Mouse (Mus musculus): ENCODE data around the gene Dut. TPM values are rescaled to one million over a fixed set of nuclear protein-coding genes. Genes with fewer than 3 reads are reported as not detected.

Gene Dut
- polyA plus RNA-seq, 1 experiment from 2014 or later, result 150 TPM

DNA sequence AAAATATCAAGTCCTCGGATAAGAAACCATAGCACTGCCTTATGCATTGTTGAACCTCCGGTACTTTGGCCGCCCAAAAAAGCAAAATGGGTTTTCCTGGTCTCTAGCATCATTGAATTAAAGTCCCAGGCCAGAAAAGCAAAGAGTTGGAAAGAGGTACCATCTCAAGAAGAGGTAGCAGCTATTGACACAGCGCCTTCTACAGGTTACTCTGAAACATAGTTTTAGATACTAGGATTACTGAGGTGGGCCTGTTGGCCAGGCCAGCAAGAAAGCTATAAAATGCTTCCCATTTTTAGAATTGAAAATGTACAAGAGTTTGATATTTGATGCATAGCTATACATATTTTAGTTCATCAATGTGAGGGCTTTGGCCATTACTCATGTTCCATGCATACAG is 2.9 kb downstream of the Dut start:
- H3K27ac ChIP-seq (ENCODE audit: low read length), result no peak overlapping the region
- H3K4me1 ChIP-seq (ENCODE audit: control insufficient read depth, insufficient read depth, low read length), result peaks cover 16% of the 10 kb centered on the region
- H3K36me3 ChIP-seq (ENCODE audit: control insufficient read depth, insufficient read depth), result peaks cover 38% of the 10 kb centered on the region
- no peak for ATAC-seq (replicated peaks; ENCODE audit: extremely low read depth, insufficient read depth, low FRiP score)
- 0 out of 2 replicates have a peak, but pooled peaks cover 2% of the 10 kb centered on the region for H3K9me3 ChIP-seq (replicated peaks; ENCODE audit: control insufficient read depth, low read length)
- no peak overlapping the region for H3K4me2 ChIP-seq (ENCODE audit: low read depth, low read length)
- H3K9ac ChIP-seq (ENCODE audit: low read length), result no peak overlapping the region
- WGBS, result 92% methylated on average over 4 of the region's 4 CpGs
- H3K27me3 ChIP-seq (ENCODE audit: control insufficient read depth, insufficient read depth, low read length), result no peaks in the 10 kb centered on the region
- no peak overlapping the region for H3K4me3 ChIP-seq (ENCODE audit: low read length)

DNA sequence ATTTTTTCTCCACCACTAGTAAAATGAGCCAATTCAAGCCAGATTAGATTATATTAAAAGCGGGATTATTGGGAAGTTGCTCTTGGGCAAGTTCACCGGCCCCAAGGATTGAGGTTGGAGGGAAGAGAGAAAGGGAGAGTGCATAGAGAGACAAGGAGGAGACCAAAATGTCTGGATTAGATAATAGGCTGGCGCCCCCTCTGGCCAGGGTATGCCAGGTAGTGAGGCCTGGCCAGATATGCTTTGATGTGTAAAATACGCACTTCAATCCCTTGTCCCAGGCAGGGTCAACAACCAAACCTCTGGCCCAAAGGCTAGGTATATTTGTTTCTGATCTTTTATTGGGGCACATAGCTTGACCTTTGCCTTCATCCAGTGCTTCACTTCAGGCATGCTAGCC is 4.8 kb downstream of the Dut start:
- no peak for ATAC-seq (replicated peaks; ENCODE audit: extremely low read depth, insufficient read depth, low FRiP score)
- H3K9me3 ChIP-seq (replicated peaks; ENCODE audit: control insufficient read depth, low read length), result 0 out of 2 replicates have a peak, but pooled peaks cover 2% of the 10 kb centered on the region
- H3K4me2 ChIP-seq (ENCODE audit: low read depth, low read length), result no peak overlapping the region
- peaks cover 40% of the 10 kb centered on the region for H3K36me3 ChIP-seq (ENCODE audit: control insufficient read depth, insufficient read depth)
- H3K9ac ChIP-seq (ENCODE audit: low read length), result no peak overlapping the region
- no peak overlapping the region for H3K4me3 ChIP-seq (ENCODE audit: low read length)
- peaks cover 13% of the 10 kb centered on the region for H3K4me1 ChIP-seq (ENCODE audit: control insufficient read depth, insufficient read depth, low read length)
- 91% methylated on average over 4 of the region's 4 CpGs for WGBS
- no peak overlapping the region for H3K27ac ChIP-seq (ENCODE audit: low read length)
- H3K27me3 ChIP-seq (ENCODE audit: control insufficient read depth, insufficient read depth, low read length), result no peaks in the 10 kb centered on the region

DNA sequence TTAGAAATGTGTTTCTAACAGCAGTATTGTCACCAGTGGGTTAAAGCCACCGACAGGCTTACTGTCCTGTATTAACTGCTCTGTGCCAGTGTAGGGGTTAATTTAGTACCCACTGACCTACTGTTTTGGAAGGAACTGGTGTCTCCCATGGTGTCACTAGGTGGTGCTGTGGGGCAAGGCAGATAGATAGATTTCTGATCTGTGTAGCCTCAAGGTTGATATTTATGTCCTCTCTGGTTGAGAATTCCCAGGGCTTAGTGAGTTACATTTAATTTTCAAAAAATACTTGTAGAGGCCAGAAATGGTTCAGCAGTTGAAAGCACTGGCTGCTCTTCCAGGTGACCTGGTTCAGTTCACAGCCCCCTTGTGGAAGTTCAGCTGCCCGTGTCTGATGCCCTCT is 5.3 kb downstream of the Dut start:
- peaks cover 44% of the 10 kb centered on the region for H3K36me3 ChIP-seq (ENCODE audit: control insufficient read depth, insufficient read depth)
- H3K9me3 ChIP-seq (replicated peaks; ENCODE audit: control insufficient read depth, low read length), result 0 out of 2 replicates have a peak, but pooled peaks cover 2% of the 10 kb centered on the region
- no peaks in the 10 kb centered on the region for H3K27me3 ChIP-seq (ENCODE audit: control insufficient read depth, insufficient read depth, low read length)
- H3K27ac ChIP-seq (ENCODE audit: low read length), result no peak overlapping the region
- H3K4me2 ChIP-seq (ENCODE audit: low read depth, low read length), result no peak overlapping the region
- peaks cover 13% of the 10 kb centered on the region for H3K4me1 ChIP-seq (ENCODE audit: control insufficient read depth, insufficient read depth, low read length)
- H3K9ac ChIP-seq (ENCODE audit: low read length), result no peak overlapping the region
- WGBS, result 60% methylated on average over 2 of the region's 2 CpGs
- no peak for ATAC-seq (replicated peaks; ENCODE audit: extremely low read depth, insufficient read depth, low FRiP score)
- H3K4me3 ChIP-seq (ENCODE audit: low read length), result no peak overlapping the region

DNA sequence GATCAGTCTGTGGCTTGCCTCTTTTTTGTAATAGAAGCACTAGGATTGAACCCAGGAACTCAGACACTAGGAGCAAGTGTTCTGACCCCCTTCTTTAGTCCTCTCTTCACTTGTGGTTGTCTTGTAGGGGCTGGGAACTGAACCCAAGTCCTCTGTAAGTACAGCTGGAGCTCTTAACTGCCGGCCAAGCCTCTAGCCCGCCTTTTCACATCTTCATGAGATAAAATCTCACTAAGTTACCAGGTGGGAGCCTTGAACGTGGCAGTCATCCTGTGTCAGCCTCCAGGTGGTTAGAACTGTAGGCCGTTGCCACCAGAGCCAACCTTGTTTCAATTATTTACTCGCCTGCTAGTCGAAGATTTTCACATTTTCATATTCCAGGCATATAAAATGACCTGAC is 6.7 kb downstream of the Dut start:
- Histone ChIP-seq H3K9ac (ENCODE audit: low read length) (no peak overlapping the region), H3K9me3 (replicated peaks; ENCODE audit: control insufficient read depth, low read length) (0 out of 2 replicates have a peak, but pooled peaks cover 2% of the 10 kb centered on the region), H3K27ac (ENCODE audit: low read length) (no peak overlapping the region), H3K36me3 (ENCODE audit: control insufficient read depth, insufficient read depth) (peaks cover 53% of the 10 kb centered on the region), H3K4me2 (ENCODE audit: low read depth, low read length) (no peak overlapping the region), H3K27me3 (ENCODE audit: control insufficient read depth, insufficient read depth, low read length) (no peaks in the 10 kb centered on the region), H3K4me3 (ENCODE audit: low read length) (no peak overlapping the region), H3K4me1 (ENCODE audit: control insufficient read depth, insufficient read depth, low read length) (peaks cover 8% of the 10 kb centered on the region)
- 90% methylated on average over 6 of the region's 6 CpGs for WGBS
- ATAC-seq (replicated peaks; ENCODE audit: extremely low read depth, insufficient read depth, low FRiP score), result no peak

DNA sequence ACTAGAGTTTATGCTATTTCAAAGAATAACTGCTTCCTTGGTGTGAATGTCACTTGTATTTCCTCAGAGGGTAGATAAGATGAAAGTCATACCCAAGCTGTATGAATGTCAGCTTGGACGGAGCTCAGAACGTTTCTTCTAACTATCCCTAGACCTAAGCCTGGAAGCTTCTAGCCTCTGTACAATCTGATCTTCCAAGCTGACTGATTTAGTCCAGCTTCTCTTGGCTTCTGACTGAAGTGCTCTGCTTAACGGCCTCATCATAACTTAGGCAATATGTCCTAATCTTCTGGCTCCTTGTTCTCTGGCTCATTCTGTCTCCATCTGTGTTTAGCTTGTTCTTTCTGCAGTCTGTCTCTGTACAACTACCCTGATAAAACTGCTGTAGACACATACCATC is 7.6 kb downstream of the Dut start:
- 0 out of 2 replicates have a peak, but pooled peaks cover 2% of the 10 kb centered on the region for H3K4me1 ChIP-seq (ENCODE audit: control insufficient read depth, insufficient read depth, low read length)
- H3K4me2 ChIP-seq (ENCODE audit: low read depth, low read length), result no peak overlapping the region
- no peak overlapping the region for H3K4me3 ChIP-seq (ENCODE audit: low read length)
- H3K9me3 ChIP-seq (replicated peaks; ENCODE audit: control insufficient read depth, low read length), result 0 out of 2 replicates have a peak, but pooled peaks cover 2% of the 10 kb centered on the region
- H3K9ac ChIP-seq (ENCODE audit: low read length), result no peak overlapping the region
- ATAC-seq (replicated peaks; ENCODE audit: extremely low read depth, insufficient read depth, low FRiP score), result no peak
- H3K27me3 ChIP-seq (ENCODE audit: control insufficient read depth, insufficient read depth, low read length), result no peaks in the 10 kb centered on the region
- no peak overlapping the region for H3K27ac ChIP-seq (ENCODE audit: low read length)
- H3K36me3 ChIP-seq (ENCODE audit: control insufficient read depth, insufficient read depth), result peaks cover 53% of the 10 kb centered on the region
- WGBS, result 74% methylated on average over 3 of the region's 3 CpGs

DNA sequence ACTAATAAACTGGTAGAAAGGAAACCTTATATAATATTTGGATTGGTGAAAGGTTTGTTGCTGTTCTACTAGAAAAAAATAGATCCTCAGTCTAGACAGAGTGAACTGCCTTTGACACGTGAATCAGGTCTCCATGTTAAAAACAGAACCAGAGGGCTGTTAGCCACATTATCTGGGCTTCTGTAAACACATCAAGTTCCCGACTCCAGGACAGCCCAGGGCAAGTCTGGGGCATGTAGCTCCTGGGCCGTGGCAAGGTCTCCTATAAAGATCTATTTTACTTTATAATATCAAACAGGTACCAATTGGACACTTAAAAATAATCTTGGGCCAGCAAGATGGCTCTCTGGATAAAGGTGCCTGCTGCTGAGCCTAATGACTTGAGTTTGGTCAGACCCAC is 8.9 kb downstream of the Dut start:
- WGBS, result 51% methylated on average over 3 of the region's 3 CpGs
- Histone ChIP-seq H3K27ac (ENCODE audit: low read length) (no peak overlapping the region), H3K9me3 (replicated peaks; ENCODE audit: control insufficient read depth, low read length) (0 out of 2 replicates have a peak, but pooled peaks cover 2% of the 10 kb centered on the region), H3K4me1 (ENCODE audit: control insufficient read depth, insufficient read depth, low read length) (0 out of 2 replicates have a peak, but pooled peaks cover 2% of the 10 kb centered on the region), H3K36me3 (ENCODE audit: control insufficient read depth, insufficient read depth) (peaks cover 46% of the 10 kb centered on the region), H3K4me2 (ENCODE audit: low read depth, low read length) (no peak overlapping the region), H3K4me3 (ENCODE audit: low read length) (no peak overlapping the region), H3K27me3 (ENCODE audit: control insufficient read depth, insufficient read depth, low read length) (no peaks in the 10 kb centered on the region), H3K9ac (ENCODE audit: low read length) (no peak overlapping the region)
- ATAC-seq (replicated peaks; ENCODE audit: extremely low read depth, insufficient read depth, low FRiP score), result no peak

DNA sequence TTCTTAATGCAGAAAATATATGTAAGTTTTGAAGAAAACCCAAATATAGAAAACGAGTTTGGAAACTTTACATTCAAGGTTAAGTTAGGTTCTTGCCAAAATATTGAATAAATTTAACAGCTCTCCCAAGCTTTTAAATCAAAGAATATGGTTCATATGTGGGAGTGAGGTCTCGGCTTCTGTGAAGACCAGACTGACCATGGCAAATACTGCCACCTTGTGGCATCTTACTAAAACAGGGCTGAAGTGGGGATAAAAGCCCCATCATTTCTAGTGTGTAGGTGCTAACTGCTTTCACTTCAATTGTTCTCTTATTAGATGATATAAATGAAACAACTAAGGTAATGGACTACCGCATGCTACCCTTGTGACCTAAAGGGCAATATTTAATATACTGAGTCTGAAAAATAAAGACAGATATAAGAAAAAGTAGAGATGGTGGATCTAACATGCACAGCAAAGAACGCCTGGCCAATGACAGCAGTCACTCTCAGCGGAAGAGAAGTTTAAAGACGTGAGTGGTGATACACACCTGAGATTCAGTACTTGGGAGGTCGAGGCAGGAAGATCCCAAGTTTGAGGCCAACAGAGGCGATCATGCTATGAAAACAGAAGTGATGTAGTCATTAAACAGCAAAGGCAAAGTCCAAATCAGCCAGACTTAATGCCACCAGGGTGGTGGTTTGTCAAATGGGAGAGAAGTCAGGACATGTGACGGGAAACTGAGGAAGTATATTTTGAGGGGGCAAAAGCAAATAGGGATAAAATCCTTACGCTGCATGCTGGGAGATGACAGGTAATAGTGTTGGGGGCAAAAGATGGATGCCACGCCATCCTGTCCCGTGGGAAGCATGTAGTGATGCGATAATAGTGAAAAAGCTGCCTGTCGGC is 12.5 kb downstream of the Dut start:
- Histone ChIP-seq H3K36me3 (ENCODE audit: control insufficient read depth, insufficient read depth) (peaks cover 18% of the 10 kb centered on the region), H3K27ac (ENCODE audit: low read length) (no peak overlapping the region), H3K4me2 (ENCODE audit: low read depth, low read length) (no peak overlapping the region), H3K4me3 (ENCODE audit: low read length) (no peak overlapping the region), H3K9me3 (replicated peaks; ENCODE audit: control insufficient read depth, low read length) (0 out of 2 replicates have a peak, but pooled peaks cover 2% of the 10 kb centered on the region), H3K9ac (ENCODE audit: low read length) (no peak overlapping the region), H3K4me1 (ENCODE audit: control insufficient read depth, insufficient read depth, low read length) (no peaks in the 10 kb centered on the region; the same call in 1 of the 2 replicates), H3K27me3 (ENCODE audit: control insufficient read depth, insufficient read depth, low read length) (no peaks in the 10 kb centered on the region)
- no peak for ATAC-seq (replicated peaks; ENCODE audit: extremely low read depth, insufficient read depth, low FRiP score)
- 79% methylated on average over 14 of the region's 14 CpGs for WGBS

DNA sequence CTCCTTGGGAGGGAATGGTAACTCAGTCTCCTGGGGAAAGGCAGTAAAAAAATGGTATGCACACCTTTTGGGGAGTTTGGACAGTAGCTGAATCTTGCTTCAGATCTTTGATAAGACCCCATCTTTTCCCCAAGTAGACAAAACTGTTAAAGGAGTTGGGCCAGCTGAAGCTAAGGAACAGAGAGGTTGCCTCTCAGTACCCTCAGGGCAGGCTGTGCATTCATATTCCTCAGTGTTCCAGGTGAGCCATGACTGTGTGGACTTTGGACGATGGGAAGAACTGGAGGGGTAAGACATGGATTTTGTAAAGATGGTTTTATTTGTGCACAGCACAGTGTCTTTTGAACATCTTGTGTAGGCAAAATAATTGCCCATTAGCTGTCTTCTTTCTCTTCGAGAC is 13.3 kb downstream of the Dut start:
- Histone ChIP-seq H3K27me3 (ENCODE audit: control insufficient read depth, insufficient read depth, low read length) (no peaks in the 10 kb centered on the region), H3K27ac (ENCODE audit: low read length) (no peak overlapping the region), H3K36me3 (ENCODE audit: control insufficient read depth, insufficient read depth) (peaks cover 15% of the 10 kb centered on the region), H3K4me2 (ENCODE audit: low read depth, low read length) (no peak overlapping the region), H3K9ac (ENCODE audit: low read length) (no peak overlapping the region), H3K9me3 (replicated peaks; ENCODE audit: control insufficient read depth, low read length) (no peaks in the 10 kb centered on the region), H3K4me3 (ENCODE audit: low read length) (no peak overlapping the region), H3K4me1 (ENCODE audit: control insufficient read depth, insufficient read depth, low read length) (no peaks in the 10 kb centered on the region; the same call in 1 of the 2 replicates)
- 77% methylated on average over 2 of the region's 2 CpGs for WGBS
- no peak for ATAC-seq (replicated peaks; ENCODE audit: extremely low read depth, insufficient read depth, low FRiP score)

DNA sequence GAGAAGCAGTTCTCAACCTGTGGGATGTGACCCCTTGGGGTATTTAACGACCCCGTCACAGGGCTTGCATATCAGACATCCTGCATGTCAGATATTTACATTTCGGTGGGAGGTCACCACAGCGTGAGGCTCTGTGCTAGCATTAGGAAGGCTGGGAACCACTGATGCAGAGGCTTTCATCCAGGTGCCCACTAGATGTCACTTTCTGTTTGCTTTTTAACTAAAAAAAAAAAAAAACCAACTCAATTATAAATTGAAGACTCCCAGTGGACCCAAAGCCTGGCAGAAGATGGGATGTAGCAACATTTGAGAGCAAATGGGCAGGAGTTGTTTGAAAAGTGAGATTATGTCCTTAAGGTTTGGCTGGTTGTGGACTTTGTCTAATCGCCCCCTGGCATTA is 16.1 kb downstream of the Dut start:
- H3K27me3 ChIP-seq (ENCODE audit: control insufficient read depth, insufficient read depth, low read length), result no peaks in the 10 kb centered on the region
- no peak overlapping the region for H3K9ac ChIP-seq (ENCODE audit: low read length)
- H3K4me1 ChIP-seq (ENCODE audit: control insufficient read depth, insufficient read depth, low read length), result no peaks in the 10 kb centered on the region; the same call in 1 of the 2 replicates
- H3K4me3 ChIP-seq (ENCODE audit: low read length), result no peak overlapping the region
- no peak for ATAC-seq (replicated peaks; ENCODE audit: extremely low read depth, insufficient read depth, low FRiP score)
- H3K4me2 ChIP-seq (ENCODE audit: low read depth, low read length), result no peak overlapping the region
- H3K9me3 ChIP-seq (replicated peaks; ENCODE audit: control insufficient read depth, low read length), result no peaks in the 10 kb centered on the region
- H3K36me3 ChIP-seq (ENCODE audit: control insufficient read depth, insufficient read depth), result peaks cover 1% of the 10 kb centered on the region
- 20% methylated on average over 5 of the region's 5 CpGs for whole genome bisulfite sequencing
- H3K27ac ChIP-seq (ENCODE audit: low read length), result no peak overlapping the region
